Mouse (Mus musculus): ENCODE measurements around the gene 1700102P08Rik.

Gene 1700102P08Rik

DNA sequence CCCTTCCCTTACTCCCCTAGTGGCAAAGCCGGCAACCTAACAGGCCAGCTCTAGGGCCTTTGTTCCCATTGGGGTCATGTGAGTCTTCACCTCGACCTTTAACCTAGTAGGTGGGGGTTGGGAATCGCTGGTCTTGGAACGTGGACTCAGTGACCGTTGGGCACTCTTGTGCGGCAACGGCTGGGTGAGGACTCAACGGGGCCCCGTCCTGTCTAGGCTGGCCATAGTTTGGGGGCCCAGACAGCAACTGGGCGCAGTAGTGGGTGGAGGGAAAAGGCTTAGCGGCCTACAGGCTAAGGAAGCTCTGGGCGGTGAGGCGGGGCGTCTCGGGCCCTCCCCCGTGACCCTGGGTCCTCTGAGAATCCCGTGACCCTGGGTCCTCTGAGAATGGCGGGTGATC is at the start of gene 1700102P08Rik:
1700102P08Rik (plus strand) TSS at position 130 of the 400 bp plus-strand sequence.
- DNase-seq (ENCODE audit: low spot score in 2 of 2), result no peak

DNA sequence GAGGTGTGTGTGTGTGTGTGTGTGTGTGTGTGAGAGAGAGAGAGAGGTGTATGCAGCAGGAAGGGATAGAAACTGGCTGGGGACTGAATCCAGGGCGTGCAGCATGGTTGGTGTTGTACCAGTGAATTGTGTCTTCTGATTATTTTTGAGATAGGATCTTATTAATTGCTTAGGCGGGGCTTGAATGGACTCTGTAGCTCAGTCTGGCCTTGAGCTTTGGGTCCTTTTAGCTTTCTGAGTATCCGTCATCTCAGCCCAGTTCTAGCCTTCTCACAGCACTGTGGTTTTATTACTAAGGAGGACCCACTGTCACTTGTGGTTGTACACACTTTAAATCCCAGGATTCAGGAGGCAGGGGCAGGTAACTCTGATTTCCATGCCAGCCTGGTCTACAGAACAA is 49.3 kb upstream of the 1700102P08Rik start:
- DNase-seq (ENCODE audit: low spot score in 2 of 2), result no peak

DNA sequence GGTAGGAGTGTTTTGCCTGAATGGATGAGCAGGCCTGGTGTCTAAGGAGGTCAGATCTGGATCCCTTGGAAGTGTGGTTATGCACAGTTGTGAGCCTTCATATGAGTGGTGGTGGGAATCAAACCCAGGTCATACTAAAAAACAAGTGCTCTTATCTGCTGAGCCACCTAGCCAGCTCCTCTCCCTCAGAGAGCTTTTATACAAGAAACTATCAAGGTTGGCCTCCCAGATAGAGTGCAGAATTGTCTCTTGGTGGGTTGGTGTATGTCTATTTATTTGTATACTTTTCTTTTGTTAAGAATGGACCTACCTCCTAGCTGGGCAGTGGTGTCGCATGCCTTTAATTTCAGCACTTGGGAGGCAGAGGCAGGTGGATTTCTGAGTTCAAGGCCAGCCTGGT is 48.8 kb upstream of the 1700102P08Rik start:
- DNase-seq (ENCODE audit: low spot score in 2 of 2), result no peak

DNA sequence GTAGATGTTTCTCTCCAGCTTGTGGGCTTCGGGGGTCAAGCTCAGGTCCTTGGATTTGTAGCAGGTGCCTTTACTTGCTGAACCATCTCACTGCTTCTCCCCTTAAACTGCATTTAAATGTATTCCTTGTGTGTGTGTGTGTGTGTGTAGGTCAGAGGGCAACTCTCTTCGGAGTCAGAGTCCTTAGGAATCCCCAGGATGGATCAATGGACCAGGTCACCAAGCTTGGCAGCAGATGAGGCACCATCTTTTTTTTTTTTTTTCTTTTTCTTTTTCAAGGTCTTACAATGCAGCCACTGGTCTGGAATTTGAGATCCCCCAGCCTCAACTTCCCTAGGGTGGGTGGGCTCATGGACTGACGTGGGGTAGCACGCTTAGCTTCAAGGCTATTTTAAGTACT is 48.1 kb upstream of the 1700102P08Rik start:
- no peak for DNase-seq (ENCODE audit: low spot score in 2 of 2)

DNA sequence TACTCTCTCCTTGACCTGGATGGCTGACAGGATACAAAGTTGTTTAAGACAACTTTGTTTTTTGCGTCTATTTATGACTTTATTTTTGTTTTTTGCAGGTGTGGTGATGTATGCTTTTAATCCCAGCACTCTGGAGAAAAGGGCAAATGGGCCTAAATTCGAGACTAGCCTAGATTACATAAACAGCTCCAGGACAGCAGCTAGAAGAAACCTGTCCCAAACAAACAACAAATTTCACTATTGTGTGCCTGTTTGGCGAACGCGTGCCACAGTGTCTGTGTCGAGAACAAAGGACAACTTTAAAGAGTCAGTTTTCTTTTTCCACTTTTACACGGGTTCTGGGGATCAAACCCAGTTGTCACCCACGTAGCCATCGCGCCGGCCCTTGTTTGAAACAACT is 45.6 kb upstream of the 1700102P08Rik start:
- DNase-seq (ENCODE audit: low spot score in 2 of 2), result no peak

DNA sequence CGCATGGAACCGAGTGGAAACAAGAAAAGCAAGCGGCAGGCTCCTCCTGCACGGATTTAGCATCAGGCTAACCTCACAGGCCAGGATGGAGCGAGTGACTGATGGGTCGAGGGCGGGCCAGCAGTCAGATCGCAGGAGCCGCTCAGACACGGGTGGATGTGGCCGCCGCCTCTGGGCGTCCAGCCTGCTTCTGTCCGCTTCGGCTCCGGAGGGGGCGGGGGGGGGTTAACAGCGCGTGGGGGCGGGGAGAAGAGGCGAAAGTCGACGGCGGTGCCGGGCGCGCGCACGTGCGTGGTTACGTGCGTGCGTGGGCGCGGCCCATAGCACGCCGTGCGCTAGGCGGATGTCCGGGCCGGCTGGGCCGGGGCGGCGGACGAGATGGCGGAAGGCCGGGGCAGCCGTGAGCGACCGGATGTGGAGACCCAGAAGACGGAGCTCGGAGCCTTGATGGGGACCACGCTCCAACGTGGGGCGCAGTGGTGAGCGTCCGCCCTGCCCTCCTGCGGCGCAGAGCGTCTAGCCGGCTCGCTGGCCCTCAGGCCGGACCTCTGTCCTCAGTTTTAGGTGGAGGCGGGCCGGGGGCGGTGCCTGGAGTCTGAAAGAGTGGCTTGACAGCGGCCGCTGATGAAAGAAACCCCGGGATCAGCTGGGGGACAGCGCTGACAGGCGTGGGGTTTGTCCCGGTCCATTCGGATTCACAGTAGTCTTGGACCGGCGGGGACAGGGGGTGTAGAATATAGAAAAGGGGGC is 44.9 kb upstream of the 1700102P08Rik start, which contains the start of gene Usp4:
Usp4 (plus strand) TSS at position 314 of the 750 bp plus-strand sequence.
- peak; percentile 88 to 94 for DNase-seq (ENCODE audit: low spot score in 2 of 2)

DNA sequence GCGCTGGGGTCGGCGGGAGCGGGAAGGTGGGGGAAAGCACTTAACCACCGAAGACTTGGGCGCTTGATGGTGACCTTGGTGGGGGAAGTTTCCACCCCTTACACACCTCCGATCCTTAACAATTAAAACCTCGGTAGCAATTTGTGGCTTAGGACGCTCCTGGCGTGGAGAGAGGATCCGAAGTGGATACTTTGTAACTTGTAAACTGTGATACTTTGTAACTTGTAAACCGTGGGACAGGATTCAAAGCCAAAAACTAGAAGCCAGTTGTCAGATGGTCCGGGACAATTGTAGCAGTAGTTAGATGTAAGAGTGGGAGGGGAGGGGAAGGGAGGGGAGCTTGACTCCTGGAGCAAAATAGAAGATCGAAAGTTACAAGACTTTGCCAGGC is 44.3 kb upstream of the 1700102P08Rik start:
- DNase-seq (ENCODE audit: low spot score in 2 of 2), result no peak

DNA sequence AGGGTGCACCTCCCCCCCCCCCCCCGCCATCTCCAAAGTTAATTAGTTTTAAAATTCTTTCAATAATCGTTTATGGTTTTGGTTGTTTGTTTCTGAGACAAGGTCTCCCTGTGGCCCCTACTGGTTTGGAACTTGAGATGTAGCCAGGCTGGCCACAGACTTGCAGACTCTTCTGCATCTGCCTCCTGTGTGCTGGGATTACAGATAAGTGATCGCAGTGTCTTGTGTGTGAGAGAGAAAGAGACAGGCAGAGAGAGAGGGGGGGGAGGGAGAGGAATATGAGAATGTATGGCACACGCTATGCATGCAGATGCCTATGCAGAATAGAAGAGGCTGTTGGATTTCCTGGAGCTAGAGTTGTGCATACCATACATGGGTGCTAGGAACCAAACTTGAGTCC is 42.9 kb upstream of the 1700102P08Rik start:
- DNase-seq (ENCODE audit: low spot score in 2 of 2), result no peak

DNA sequence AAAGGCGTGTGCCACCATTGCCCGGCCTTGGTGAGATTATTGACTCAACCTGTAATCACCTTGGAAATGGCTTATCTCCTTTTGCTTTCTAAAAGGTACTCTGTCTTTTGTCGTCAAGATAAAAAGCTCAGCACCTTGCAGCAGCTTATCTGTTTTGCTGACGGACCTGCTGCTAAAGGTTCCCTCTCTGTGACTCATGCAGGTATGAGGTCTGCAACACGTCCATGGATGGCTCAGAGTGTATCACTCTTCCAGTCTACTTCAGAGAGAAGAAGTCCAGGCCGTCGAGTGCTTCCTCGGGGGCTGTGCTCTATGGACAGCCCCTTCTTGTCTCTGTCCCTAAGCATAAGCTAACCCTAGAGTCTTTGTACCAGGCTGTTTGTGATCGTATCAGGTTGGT is 14.4 kb upstream of the 1700102P08Rik start:
- DNase-seq (ENCODE audit: low spot score in 2 of 2), result no peak

DNA sequence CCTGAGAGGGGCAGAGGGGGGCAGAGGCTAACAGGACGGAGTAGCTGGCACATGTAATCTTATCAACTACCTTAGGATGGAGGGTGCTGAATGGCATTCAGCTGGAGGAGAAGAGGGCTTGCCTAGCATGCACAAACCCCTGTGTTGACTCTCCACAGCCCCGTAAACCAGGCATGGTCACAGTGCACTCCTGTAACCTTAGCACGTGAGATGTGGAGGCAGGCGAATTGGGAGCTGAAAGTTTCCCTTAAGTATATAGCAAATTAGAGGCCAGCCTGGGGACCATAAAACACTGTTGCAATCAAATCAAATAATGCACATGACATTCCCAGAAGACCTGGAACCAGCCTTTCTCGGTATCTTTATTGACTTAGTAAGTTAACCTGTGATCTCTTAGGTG is 13.9 kb upstream of the 1700102P08Rik start:
- no peak for DNase-seq (ENCODE audit: low spot score in 2 of 2)

DNA sequence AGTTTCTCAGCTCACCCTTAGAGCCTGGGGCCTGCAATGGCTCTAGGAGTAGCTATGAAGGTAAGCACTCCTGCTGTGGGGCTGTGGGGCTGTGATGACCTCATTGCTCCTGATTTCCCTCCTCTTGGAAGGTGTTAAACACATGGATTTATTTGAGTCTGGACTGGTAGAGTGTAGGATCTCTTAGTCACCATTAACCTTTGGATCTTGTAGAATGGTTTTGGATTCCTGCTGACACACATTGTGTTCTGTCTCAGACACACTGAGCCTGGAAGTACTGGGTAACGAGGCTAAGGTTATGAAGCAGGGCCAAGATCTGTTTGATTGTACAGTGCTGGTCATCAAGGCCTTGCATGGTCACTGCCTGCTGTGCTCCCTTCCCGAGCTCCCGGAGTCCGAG is 13.3 kb upstream of the 1700102P08Rik start:
- DNase-seq (ENCODE audit: low spot score in 2 of 2), result no peak

DNA sequence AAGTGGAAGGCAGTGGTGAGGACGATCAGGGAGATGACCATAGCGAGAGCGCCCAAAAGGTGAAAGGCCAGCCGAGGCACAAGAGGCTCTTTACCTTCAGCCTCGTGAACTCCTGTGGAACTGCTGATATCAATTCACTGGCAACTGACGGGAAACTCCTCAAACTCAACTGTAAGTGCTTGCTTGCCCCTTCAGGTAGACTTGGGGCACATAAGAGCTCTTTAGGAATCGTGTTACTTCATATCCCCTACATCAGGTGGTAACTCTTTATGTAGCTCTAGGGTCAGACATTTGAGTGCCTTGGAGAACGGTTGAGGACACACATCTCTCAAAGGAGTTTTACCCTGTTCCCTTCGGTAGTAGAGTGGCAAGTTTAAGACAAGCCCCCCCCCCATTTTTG is 11.2 kb upstream of the 1700102P08Rik start:
- no peak for DNase-seq (ENCODE audit: low spot score in 2 of 2)

DNA sequence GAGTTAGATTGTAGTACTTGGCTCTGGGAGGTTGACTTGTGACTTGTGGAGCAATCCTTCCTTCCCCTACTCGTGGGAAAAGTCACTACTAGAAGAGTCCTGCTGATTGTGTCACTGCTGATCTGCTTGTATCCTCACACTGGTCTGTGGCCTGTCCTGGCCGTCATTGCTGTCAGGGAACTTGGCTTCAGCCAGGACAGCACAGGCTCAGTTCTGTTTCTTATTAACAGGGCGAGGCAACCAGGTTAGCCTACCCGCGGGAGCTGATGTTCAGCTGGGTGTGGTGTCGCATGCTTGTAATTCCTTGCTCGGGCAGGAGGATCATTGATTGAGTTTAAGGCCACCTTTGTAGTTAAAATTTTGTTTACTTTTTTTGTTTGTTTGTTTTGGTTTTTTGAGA is 7.6 kb upstream of the 1700102P08Rik start:
- DNase-seq (ENCODE audit: low spot score in 2 of 2), result no peak

DNA sequence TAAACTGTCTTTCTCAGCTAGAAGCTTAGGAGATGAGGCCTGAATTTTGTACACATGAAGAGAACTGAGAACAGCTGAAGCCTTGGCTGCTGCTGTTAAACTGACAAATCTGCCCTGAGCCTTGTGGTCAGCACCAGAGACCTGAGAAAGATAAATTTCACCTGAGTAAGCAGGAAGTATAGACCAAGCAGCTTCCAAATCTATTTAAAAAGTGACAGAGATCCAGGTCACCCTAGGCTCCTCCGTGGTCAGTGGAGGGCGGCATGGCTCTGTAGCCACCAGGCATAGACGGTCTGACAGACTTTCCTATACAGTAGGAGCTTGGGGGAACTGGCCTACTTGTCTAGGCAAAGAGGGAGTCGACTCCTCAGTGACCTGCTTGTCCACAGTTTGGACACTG is 5.8 kb upstream of the 1700102P08Rik start:
- DNase-seq (ENCODE audit: low spot score in 2 of 2), result no peak

DNA sequence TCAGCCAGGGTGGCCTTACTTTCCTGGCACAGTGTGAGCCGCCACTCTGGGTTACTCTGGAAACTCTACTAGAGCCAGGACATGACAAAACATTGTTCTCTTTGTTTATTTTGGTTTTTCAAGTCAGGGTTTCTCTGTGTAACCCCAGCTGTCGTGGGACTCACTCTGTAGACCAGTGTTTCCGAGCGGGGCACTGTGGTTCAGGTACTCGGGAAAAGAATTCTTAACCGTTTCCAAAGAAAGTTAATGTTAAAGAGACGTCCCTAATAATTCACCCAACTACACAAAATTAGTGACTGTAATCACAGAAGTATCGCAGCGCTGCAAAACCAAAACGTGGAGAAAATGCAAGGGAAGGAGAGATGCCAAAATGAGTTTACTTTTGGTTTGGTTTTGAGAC is 4.0 kb upstream of the 1700102P08Rik start:
- no peak for DNase-seq (ENCODE audit: low spot score in 2 of 2)

DNA sequence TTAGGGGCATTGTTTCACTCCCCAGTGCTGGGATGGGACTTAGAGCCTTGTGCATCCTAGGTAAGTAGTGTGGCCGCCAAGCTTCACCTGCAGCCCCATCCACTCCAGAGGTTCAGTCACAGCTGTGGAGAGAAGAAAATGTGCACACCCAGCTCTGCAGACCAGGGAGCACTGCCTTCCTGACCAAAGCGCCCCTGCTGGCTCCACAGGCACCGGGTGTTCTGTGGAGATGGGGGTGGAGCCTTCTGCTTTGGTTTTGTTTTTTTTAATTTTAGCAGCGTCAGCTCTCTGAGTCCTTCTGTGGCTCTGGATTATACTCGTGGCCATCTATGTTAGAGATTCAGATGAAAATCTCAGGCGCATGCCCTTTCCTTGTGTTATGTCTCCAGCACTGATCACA is 3.4 kb upstream of the 1700102P08Rik start:
- no peak for DNase-seq (ENCODE audit: low spot score in 2 of 2)

DNA sequence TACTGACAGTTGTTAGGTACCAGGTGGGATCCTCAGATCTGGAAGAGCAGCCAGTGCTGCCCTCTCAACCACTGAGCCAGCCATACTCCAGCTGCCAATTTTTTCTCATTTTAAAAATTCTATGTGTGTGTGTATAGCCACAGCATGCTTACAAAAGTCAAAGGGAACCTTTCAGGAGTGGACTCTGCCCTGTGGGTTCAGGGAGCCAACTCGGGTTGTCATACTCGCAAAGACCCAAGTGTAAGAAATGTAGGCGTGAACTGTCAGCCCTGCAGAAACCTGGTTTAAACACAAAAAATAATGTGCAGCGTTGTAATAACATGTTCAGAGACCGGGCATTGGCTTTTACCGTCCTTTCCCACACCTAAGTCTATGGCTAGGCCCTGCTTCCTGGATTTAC is 1.6 kb downstream of the 1700102P08Rik start:
- DNase-seq (ENCODE audit: low spot score in 2 of 2), result no peak

DNA sequence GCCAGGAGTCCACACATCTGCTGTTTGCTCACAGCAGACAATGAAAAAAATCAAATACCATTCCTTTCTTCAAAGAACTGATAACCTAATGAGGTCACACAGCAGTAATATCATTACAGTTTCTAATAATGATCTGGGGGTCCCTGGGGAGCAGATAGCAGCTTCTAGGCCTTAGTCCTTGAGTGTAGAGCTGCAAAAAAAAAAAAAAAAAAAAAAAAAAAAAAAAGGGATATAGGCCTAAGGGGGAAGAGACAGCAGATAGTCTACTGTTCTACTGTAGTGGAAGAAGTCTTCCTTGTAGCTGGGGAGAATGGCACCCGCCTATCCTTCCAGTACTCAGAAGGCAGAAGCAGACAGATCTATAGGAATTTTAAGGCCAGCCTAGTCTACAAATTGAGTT is 2.8 kb downstream of the 1700102P08Rik start:
- no peak for DNase-seq (ENCODE audit: low spot score in 2 of 2)

DNA sequence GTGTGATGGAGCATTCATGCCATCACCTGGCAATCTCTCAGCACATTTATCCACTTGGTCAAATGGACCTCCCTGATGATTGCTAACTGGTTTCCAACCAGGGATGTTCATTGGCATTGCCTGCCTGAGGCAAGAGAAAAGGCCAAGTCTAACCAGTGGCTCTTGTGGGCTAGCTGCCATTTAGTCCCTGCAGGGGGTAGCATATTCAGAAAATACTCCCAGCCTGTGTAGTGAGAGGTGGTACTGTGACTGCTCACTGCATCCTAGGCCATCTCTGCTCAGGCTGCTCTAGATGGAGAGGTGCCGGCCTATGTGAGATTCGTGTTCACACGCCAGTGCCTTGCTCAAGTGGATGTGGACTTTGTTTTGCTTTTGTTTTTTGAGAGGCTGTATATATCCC is 5.7 kb downstream of the 1700102P08Rik start:
- DNase-seq (ENCODE audit: low spot score in 2 of 2), result no peak

DNA sequence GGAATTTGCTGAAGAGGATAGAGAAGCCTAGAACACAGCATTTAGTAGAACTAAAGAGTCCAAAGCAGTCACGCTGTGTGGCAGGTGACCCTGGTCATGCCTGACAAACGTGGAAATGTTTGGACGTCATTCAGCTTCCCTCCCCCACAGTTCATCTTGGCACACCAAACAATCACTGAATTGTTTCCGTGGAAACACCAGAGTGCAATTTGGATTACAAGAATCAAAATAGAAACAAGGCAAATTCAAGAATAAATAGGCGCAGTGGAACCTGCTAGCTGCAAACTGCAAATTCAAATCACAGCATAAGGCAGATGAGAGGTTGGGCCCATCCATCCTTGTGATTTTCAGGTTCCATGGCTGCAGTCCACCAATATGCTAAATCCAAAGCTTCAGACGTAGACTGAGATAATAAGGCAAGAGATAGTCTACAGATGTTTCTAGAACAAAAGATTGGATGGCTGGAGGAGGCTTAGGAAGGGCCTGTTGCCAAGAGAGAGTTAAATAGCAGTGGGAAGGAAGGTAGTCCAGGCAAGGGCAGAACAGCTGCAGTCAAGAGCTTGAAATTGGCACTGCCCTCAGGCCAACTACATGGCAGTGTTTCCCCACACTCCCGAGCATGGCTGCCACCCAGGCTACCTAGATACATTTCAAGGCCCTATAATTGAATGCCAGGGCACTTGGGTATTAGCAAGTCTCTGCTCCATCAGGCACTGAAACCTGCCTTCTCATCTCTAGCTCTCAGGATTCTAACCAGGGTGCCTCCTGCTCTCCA is 8.8 kb downstream of the 1700102P08Rik start:
- no peak for DNase-seq (ENCODE audit: low spot score in 2 of 2)

DNA sequence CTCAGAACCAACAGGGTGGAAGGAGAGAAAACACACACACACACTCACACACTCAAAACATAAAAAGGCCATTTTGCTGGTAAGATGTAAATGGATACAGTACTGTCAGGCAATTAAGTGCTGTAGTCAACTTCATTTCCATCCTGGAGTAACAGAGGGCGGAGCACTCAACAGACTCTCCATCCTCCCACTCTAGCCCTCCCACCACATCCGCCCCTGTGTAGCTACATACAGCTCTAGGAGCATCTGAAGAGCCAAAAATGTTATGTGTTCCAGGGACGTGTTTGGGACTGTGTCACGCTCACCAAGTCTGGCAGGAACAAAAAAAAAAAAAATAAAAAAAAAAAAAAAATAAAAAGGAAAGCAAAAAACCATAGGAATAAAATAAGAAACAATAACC is 10.5 kb downstream of the 1700102P08Rik start:
- DNase-seq (ENCODE audit: low spot score in 2 of 2), result no peak

DNA sequence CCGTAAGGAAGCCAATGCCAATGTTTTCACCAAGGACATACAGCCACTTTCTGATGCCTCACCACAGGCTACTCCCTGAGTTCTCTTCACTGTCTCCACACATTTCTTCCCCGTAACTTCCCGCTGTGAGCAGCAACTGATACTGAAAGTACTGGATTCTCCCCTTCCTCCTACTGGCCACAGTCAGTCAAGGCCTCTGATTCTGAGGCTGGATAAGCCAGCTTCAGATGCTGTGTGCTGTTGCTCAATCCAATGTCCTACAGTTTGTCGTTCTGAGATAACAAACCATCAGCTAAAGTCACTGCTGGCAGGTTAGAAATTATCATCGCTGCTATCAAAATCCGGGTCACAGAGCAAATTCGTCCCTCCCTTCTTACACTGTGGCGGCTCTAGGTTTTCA is 11.8 kb downstream of the 1700102P08Rik start:
- DNase-seq (ENCODE audit: low spot score in 2 of 2), result no peak

DNA sequence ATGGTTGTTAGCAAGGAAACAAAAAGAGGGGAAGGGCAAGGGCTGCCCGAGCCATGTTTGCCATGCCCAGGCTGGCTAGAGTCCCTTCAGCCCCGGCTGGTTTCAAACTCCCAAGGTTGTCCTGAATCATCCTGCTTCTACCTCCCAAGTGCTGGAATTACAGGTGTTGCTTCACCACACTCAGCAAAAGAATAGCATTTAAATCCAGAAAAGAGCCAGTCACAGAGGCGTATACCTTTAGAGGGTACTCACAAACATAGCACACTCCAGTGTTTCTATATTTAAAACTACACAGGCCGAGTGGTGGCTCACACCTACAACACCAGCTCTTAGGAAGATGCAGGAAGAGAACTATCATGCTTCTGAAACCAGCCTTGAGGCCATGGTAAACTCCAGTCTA is 16.9 kb downstream of the 1700102P08Rik start:
- DNase-seq (ENCODE audit: low spot score in 2 of 2), result no peak
